Mouse (Mus musculus) T-helper 1 cell (primary cell): Measurements from ENCODE around the gene Hmgcr.

Experiments
- in situ Hi-C: fragments of 300-600 bp; cut with MboI, MseI; formaldehyde crosslinking; loops from one replicate; pipeline ENCODE4 v1.15.1; 2025; ENCODE audit warnings: high pct_unique_total_duplicates

Gene Hmgcr

DNA sequence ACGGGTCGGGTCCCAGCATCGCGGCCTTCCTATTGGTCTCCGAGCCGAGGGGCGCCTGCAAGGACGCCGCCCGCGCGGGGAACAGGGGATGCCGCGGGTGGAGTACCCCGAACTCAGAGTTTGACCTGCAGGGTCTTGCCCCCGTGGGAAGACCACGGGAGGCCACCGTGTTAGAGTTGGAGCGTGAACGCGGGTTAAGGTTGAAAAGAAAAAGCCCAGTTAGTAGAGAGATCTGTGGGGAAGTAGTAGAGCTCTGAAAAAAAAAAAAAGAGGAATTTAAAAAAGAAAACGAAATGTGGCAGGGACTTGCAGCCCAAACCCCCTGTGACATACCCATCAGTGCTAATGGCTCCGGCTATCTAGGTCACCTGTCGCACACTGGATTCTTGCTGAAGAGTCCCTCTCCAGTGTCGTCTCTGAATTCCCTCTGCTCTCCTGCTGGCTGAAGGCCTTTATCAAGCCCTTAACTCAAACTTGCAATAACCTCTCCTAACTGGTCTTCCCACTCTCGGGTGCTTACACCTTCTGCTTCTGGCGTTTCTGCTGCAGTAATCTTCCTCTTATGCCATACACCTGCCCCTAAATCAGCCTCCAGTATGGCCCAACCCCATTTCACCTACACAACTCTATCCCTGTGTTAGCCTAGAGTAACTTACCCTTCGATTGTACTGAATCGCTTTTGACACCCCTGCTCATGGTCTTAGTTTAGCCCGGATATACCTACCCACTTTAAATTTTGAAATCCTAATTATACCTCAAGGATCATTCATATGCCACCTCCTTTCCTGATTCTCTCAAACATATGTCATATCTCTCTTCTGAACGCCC lies 556 bp upstream of the Hmgcr start:
- in situ Hi-C loops: no loop called here

DNA sequence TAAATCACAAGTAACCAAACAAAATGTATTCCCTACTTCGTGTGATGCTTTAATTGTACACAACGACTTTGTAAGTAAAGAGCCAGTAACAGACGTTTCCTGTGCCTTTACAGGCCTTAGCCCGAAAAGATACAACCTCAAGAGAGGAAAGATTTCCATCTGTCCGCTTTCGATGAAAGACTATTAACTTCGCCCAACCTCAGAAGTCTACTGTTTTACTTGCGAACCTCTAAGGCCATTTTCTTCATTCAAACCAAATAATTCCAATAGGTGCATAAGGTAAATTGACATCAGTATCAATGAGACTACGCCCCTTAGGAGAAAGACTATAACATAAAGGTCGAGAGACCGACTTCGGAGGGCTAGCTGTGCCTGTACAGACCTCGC lies 724 bp downstream of the Hmgcr start:
- in situ Hi-C loops: no loop called here

DNA sequence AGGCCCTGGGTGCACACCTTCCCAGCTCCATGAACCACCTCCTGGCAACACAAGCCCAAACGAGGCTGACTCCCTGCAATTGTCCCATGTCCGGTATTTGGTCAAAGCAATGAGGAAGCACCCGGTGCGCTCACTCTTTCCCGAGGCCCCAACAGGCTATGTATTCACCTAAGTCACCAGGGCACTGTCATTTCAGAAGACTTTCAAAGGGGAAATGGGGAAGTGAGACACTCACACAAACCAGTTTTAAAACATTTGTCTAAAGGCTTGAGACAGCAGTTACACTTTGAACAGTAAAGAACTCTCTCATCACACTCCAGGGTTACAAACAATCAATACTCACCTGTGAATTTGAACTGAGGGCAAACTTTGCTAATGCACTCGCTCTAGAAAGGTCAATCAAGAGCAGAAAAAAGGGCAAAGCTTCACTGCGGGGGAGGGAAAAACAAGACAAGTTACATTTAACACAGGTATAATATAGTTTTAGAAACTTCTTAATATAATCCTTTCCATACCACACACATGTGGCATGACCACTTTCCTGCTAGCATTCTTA lies 6.2 kb downstream of the Hmgcr start:
- in situ Hi-C loops: loop anchor here (5.0 kb wide), 1 partner anchor 468 kb away; no protein-coding TSS in a partner anchor

DNA sequence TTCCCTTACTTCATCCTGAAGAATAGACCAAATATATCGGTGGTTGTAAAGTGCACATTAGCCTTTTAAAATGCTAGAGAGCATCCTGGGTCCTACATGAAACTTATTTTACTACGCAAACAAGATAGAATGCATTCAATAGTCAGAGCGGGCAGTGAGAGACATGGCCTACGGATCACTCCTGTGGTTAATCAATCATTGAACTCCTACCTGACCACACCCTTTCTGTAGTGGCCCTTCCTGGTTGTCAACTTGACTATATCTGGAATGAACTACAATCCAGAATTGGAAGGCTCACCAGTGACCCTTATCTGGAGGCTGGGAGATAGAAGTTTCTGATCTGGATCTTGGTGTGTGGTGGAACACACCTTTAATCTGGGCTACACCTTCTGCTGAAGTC lies 7.6 kb downstream of the Hmgcr start:
- in situ Hi-C loops: loop anchor here (5.0 kb wide), 1 partner anchor 469 kb away; no protein-coding TSS in a partner anchor

DNA sequence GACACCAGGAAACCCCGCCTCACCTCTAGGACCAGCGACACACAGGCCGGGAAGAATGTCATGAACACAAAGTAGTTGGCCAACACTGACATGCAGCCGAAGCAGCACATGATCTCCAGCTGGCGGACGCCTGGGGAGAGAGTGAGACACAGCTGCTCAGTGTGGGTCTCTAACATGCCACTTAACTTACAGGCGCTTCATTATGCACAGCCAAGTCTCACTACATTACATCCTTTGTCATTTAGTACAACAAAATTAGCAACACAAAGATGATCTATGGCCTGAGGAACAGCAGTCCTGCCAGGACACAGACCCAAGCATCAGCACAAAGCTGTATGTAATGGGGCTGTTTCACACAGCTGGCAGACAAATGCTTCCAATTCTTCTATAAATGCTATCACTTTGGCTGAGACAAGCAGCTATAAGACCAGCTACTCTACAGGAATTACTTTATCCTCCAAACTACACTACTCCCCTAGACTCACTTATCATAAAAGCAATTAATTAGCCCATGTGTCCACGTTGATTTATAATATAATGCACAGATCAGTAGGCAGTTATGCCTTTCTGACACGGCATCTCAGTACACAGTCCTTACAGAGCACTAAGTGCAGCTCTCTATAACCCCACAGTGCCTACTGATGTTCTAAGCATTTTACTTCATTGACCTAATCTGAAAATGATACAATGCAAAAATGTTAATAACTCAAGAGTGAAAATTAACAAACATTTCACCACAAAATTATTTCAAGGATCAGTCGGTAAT lies 10.5 kb downstream of the Hmgcr start:
- in situ Hi-C loops: loop anchor here (5.0 kb wide), 1 partner anchor 472 kb away; no protein-coding TSS in a partner anchor

DNA sequence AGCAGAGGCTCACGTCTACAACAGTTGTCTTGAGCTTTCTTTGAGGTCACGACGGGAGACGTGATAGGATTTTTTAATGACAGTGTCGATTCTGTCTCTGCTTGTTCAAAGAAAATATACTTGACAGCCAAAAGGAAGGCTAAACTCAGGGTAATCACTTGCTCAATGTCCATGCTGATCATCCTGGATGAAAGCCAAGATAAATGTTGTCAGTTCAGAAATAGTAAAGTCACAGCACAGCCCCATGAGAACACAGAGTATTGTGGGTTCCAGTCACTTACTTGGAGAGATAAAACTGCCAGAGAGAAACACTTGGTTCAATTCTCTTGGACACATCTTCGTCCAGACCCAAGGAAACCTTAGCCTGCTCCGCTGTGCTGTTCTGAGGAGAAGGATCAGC lies 11.8 kb downstream of the Hmgcr start:
- in situ Hi-C loops: no loop called here

DNA sequence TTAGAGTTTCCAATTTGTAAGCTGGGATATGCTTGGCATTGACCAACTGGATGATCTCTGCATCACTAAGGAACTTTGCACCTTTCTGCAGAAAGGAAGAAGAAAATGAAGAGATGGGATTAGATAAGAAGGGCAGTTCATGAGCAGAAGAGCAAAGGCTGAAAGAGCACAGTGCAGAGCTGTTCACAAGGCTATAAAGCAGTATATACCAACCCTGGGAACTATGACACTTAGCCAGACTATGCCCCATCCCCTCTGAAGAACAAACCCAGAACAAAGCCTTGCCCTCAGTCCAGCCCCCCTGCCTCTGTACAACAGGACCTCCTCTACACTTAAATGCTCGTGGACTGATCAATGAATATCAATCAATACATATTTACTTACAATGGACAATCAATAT lies 14.1 kb downstream of the Hmgcr start:
- in situ Hi-C loops: no loop called here

DNA sequence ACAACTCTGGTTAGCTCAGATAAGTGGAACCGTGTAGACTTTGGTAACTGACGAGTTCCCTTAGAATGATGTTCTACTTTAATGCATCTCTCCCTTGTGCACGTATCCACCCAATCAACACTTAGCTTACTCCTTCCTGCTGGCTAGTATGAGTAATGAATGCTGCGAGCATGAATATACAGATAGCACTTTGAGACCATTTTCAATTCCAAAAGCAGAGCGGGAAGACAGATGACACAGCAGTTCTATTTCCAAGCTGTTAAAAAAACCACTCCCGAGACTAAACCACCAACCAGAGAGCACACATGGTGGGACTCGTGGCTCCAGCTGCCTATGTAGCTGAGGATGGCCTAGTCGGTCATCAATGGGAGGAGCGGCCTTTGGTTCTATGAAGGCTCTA lies 17.7 kb downstream of the Hmgcr start:
- in situ Hi-C loops: no loop called here

DNA sequence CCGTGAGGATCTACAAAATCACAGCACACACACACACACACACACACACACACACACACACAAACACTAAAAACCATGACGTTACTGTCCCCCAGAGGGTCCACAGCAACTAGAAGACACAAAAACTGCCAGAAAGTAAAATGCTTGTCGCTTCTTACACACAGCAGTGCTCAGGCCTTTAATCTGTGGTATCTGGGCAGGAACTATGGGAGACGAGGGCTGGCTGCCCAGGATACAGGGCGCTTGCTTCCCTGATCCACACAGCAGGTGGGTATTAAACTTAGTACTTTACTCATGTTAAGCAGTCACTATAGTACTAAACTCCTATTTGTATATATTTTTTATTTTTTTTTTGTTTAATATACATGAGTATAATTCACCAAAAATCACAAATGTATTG lies 24.9 kb downstream of the Hmgcr start:
- in situ Hi-C loops: no loop called here

DNA sequence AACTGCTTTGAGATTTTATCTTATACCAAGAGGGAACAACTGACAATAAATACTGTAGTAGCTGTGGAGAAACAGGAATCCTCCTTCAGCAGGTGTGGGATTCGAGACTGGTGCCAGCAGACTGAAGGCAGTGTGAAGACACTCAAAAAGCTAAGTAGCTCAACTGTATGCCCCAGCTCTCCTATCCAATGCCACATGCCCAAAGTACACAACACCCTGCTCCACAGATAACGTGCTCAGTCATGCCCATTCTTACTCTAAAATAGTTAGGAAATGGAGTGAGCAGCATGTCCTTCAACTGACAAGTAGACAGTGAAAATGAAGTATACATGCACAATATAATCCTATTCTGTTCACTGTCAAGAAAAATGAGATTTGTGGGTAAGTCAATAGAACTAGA lies 26.6 kb downstream of the Hmgcr start:
- in situ Hi-C loops: no loop called here

DNA sequence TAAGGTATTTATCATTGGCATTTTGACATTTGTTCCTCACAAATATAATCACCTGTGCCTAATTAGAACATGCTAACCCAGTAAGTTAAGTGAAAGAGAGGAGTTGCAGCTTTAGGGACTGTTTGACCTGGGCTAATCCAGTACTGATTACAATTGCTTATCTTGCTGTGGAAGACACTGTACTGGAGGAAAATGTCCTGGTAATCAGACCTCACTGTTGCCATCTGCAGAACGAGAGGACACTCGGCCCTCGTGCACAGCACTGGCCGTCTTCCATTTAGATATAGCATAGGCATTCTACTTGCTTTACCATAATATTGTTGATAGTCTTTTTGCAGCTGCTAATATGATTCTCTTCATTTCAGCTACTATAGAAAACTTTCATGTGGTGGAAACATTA lies 40.3 kb downstream of the Hmgcr start:
- in situ Hi-C loops: no loop called here

DNA sequence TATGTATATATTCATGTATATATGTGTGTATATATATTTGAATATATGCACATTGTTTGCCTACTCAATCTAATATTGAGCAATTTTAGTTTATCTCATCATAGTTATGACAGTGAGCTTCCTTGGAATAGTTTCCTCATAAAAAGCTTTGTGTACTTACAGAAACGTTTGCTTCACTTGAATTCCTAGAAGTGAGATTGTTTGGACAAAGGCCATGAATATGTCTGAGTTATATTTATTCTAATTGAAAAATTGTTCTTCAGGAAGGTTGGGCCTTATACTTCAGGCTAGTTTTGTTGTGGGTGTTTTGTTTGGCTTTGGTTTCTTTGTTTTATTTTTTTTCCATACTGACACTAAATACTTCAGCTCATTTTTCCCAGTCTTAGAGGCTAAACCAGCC lies 49.8 kb downstream of the Hmgcr start:
- in situ Hi-C loops: no loop called here

DNA sequence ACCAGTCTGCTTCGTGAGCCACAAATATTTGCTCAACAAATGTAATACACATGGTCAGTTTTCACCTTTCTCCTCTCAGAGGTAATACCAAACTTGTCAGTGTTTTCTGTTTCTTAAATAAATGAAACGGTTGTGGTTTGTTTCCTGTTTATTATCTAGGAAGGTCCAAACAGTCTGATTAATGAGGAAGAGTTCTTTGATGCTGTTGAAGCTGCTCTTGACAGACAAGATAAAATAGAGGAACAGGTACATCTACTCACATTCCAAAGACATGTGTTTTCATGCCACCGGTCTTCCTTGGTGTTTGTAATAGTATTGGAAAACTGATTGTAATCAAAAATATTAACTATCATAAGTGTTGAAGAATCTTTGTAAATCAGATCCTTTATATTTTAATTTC lies 56.1 kb downstream of the Hmgcr start:
- in situ Hi-C loops: no loop called here

DNA sequence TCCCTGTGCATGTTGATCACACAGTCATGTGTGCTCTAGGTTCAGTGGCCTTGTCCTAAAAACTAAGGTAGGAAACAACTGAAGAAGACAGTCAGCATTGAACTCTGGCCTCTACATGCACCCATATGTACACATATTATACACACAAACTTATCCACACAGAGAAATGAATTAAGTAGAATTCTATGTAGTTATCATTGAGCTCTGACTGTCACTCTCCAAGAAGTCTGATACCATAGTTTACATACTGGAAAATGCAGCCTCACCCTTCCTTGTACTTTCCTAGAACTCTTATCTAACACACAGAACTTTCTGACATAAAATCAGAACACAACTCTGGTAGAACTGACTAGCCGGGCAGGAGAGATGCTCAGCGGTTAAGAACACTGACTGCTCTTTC lies 66.5 kb downstream of the Hmgcr start:
- in situ Hi-C loops: no loop called here

DNA sequence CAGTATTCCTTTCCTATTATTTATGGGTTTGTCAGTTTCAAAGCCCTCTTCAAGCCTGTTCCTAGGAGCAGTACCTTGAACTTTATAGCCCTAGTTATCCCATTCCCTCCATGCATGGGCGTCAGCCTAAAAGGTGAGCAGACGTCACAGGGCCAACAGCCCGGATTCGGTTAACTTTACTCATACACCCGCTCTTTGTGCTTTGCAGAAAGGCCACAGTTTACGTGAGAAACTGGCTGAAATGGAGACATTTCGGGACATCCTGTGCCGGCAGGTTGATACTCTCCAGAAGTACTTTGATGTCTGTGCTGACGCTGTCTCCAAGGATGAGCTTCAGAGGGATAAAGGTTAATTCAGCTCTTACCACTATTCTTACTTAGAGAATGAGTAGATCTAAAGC lies 71.6 kb downstream of the Hmgcr start:
- in situ Hi-C loops: loop anchor here (25.0 kb wide), 1 partner anchor 562 kb away; no protein-coding TSS in a partner anchor
